Mouse (Mus musculus): ENCODE data around the gene Krt2.

The Krt2 gene

DNA sequence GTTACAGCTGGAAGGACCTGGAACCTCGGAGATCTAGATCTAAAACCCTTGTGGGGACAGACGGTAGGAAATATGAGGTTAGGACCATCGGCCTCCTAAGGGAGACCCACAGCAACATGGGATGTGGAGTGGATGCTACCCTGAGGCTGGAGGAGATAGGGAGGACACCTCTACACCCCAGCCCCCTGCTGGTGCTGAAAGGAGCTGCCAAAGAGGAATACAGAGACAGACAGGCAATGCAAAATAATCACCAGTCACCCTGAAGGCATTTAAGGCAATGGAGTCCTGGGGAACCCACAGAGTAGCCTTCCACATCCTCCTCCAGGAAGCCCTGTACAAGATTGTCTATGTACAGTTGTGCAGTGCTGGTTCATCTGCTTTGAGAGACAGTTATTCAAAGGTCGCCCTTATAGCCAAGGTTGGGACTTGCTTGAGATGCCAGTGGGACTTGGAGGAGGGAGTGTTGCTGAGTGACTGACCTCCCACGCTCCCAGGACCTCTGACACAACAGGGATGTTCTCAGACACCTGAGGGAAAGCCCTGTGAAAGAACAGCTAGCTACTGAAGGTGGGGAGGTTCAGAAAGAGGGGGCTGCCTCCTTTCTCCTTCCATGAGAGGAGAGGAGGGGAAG lies 45.8 kb downstream of the Krt2 start:
- DNase-seq (ENCODE audit: low spot score), result peak; percentile 0

DNA sequence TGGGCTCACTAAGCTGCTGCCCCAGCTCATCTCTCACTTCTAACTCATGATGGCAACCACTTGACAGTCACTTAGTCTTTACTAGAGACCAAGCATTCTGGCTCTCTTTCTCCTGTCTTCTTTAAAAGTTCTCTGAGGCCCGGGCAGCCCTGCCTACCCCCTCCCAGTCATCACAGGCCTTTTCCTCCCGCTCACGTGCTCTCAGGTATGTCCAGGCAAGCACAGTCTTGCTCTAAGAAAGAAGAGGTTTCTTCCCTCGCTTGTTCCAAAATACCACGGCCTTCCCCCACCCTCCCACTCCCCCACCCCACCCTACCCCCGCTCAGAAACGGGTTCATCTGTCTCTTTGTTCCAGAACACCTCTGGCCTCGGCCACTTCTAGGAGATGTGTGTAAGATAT lies 47.7 kb downstream of the Krt2 start:
- DNase-seq (ENCODE audit: low spot score), result no peak
